Mouse (Mus musculus) megakaryocyte, adult 5-6 weeks (primary cell): ENCODE data around the gene Mettl5. TPM values are rescaled to one million over a fixed set of nuclear protein-coding genes. Genes with fewer than 3 reads are reported as not detected.
A peak's percentile ranks its signal among the peaks of the same experiment; 100 is the strongest.
"Not testable (repeated sequence)": the region's sequence is repeated elsewhere in the genome, so short reads cannot be mapped to it uniquely, and the experiment has no call there.

Source experiments
- ATAC-seq: 2 replicates; pipeline ENCODE4 v1.8.0; 2016; ENCODE audit warnings: mild to moderate bottlenecking, inconsistent platforms; ENCODE audit not compliant: poor library complexity, severe bottlenecking
- total RNA-seq, 2 experiments: library from RNA; stranded (forward) in 1 of 2; stranded (reverse) in 1 of 2; fragments of 153-499, 151-499 nt in 1 of 2; fragments of 221-1000, 200-1000 nt in 1 of 2; gene quantifications; 2 replicates each; pipeline versions ENCODE4 v1.2.3 to v1.2.4; 2015 to 2017

The Mettl5 gene
- total RNA-seq (2015), result 20.9 and 24.8 TPM in 2 replicates
- 20.0 and 22.4 TPM in 2 replicates for total RNA-seq (2017)

DNA sequence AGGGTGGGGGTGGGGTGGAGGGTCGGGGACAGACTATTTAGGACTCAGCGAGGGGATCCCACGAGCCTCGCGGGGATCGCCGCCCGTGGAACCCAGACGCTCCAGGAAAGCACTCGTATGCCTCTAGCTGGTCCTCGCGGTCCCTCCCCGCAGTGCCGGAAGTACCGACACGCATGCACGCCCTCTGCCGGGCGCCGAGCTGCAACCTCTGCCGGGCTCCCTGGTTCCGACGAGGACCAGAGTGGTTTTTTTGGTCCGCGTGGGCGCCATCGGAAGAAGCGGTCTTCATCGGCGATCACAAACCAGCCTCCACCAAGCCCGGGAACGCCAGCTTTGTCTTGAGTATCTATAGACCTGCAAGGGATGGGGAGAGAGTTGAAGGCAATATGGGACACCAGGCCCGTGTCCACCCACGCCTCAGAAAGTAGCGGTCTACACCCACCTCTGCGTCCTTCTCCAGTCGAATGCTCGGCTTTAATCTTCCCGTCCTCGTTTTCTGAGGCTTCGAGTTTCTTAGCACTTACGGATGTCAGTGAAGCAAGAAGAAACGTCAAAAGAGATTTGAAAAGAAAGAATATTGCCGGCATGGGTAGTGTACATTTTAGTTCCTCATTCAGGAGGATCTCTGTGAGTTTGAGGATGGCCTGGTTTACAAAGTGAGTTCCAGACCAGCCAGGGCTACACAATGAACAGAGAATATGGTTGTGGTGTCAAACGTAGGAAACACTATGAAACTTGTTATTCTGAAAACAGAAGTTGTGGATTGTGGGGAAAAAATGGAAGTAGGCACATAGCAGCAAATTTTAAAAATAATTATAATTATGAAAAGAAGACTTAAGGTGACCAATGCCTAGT, at the start of gene Mettl5:
Gene Mettl5, minus strand, starts transcription at position 165 of the 855 bp plus-strand sequence.
- ATAC-seq, result peak; percentile 100

DNA sequence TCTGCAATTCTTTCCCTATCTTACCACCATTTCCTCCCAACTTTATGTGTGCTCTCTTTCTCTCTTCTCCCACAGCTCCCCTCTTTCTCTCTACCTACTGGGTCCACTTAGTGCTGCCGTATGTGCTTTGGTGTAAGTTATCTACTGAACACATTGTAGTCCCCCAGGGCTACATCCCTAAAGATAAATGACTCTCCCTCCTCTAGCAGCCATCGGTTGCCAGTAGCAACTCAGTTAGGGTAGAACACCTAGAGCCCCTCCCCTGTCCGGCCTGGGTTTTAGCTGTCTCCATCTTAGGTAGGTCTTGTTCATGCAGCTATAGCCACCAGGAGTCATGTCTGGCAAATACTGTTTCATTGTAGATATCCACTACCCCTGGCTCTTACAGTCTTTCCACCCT, 39.5 kb upstream of the Mettl5 start:
- no peak for ATAC-seq

- ATAC-seq, result no peak
These were observed 31.9 kb upstream of the Mettl5 start for GRCm38 (mm10) chr2:69917301-69917700.

GRCm38 (mm10) chr2:69912801-69913200, 27.4 kb upstream of the Mettl5 start:
- ATAC-seq, result no peak

DNA sequence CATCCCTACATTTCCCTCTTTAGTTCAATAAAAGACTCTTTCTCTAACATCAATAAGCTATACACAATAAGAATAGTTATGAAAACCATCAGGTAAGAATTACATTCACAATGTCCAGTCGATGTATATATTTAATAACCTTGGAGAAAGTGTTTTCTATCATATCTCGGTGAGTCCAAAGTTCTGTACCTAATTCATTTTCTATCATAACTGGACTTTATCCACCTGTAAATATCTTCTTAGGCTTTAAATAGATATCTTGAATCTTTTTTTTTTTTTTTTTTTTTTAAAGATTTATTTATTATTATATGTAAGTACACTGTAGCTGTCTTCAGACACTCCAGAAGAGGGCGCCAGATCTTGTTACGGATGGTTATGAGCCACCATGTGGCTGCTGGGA, 22.0 kb upstream of the Mettl5 start:
- ATAC-seq, result not testable (repeated sequence)

DNA sequence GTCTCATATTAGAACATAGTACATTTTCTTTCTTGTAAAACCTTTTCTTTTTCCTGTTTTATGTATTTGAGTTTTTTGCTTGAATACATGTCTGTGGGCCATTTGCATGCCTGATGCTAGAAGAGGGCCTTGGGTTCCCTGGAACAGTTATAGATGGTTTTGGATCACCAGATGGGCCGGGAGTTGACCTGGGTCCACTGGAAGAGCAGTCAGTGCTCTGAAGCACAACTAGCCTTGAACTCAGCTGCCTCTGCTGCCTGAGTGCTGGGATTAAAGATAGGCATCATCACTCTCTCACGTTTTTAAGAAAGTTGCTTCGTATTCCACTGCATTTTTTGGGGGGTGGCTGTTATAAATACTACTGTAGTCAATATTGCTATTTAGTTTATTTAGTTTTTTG, 18.1 kb upstream of the Mettl5 start:
- no peak for ATAC-seq

DNA sequence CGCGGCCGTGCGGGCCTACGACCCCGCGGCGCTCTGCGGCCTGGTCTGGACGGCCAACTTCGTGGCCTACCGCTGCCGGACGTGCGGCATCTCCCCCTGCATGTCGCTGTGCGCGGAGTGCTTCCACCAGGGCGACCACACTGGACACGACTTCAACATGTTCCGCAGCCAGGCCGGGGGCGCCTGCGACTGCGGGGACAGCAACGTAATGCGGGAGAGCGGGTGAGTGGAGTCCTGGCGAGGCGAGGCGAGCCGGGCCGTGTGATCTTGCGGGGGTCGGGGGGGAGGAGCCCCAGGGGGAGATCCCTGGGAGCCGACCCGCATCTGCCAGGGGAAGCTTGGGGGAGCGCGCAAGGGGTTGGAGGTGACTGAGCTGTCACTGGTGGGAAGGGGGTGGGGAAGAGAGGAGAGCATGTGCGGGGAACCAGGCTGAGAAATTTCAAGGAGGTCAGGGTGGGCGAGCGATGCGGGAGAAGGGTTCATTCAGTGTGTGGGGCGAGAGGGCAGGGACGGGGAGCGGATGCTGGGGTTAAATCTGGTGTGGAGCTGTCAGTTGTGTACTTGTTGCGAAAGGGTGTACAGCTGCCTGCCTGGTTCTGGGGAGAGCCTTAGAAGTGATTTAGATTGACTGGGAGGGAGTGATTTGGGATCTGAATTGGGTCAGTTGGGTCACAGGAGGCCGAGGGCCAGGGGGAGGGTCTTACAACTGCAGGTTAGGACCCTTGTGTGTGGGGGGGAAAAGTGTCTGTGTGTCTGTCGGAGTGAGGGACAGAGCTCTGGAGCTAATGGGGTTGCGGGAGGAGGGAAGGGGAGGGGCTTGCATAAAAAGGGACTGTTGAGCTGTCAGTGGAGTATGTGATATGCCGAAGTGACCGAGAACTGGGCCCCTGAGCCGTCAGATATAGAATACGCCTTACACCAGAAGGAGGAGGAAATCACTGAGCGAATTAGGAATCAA, 12.5 kb upstream of the Mettl5 start:
- ATAC-seq, result peak; percentile 66

DNA sequence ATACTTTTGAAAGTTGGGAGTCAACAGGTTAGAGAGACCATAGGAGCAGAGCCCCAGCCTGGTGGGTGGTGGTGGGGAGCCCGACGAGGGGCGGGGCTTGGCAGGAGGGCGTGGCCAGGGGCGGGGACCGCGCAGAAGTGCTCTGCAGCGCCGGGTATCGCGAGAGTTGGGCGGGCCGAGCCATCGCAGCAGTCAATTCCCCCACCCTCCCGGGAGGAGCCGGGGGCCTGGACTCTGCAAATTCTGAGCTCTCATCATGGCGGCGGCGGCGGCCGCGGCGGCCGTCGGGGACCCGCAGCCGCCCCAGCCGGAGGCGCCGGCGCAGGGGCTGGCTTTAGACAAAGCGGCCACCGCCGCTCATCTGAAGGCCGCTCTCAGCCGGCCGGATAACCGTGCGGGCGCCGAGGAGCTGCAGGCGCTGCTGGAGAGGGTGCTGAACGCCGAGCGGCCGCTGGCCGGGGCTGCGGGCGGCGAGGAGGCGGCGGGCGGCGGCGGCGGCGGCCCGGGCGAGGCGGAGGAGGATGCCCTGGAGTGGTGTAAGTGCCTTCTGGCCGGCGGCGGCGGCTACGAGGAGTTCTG, 11.7 kb upstream of the Mettl5 start, which contains the start of gene Ubr3:
Gene Ubr3, plus strand, starts transcription at position 208 of the 579 bp plus-strand sequence.
- peak; percentile 95 for ATAC-seq

- no peak for ATAC-seq
These were observed 10.8 kb upstream of the Mettl5 start for GRCm38 (mm10) chr2:69896224-69896581.

DNA sequence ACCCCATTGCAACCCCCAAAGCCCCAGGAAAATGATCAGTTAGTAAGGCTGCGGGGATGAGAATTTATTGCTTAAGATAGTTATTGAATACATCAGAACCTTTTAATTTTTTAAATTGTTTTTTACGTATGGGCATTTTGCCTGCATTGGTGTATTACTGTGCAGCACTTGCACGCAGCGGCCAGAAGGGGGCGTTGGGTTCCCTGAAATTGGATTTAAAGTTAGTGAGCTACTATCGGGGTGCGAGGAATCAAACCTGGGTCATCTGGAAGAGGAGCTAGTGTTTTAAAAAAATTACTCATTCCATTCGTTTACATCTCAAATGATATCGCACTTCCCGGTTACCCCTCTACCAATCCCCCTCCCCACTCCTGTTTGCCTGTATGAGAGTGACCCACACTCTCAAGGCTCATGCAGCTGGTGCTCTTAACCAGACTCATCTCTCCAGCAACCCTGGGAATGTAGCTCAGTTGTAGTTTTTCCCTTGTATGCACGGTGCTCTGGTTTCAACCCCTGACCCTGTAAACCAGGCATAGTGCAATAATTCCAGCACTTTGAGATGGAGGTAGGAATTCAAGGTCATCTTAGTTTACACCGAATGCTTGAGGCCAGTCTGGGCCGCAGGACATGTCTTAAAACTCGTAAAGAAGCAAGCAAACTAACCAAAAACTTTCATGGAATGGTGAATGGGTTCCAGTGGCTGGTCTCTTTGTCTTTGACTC, 10.2 kb upstream of the Mettl5 start:
- no peak for ATAC-seq

- no peak for ATAC-seq
These were observed 8.5 kb upstream of the Mettl5 start for GRCm38 (mm10) chr2:69893891-69894290.

- ATAC-seq, result no peak
These were observed 7.7 kb upstream of the Mettl5 start for GRCm38 (mm10) chr2:69893145-69893544.

GRCm38 (mm10) chr2:69890843-69891242, 5.4 kb upstream of the Mettl5 start:
- peak; percentile 68 for ATAC-seq

- ATAC-seq, result no peak
These were observed 3.5 kb upstream of the Mettl5 start for GRCm38 (mm10) chr2:69888957-69889356.

GRCm38 (mm10) chr2:69885050-69885449, 365 bp downstream of the Mettl5 start:
- no peak for ATAC-seq

DNA sequence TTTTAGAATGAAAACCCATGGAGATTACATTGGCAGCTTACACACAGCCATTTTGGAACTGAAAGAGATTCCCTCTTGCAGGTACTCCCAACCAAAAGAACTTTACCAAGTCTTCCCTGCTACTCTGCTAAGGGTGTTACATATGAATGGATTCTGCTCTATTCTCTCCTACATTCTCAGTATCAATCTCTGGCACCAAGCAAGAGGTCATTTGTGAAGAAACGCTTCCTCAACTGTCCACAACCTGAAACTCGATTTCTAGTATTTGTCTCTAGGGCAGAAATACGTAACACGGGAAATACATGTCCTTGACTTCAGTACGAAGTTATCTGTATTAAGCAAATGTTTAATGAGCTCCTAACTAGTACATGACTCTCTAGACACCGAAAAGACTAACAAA, 834 bp downstream of the Mettl5 start:
- no peak for ATAC-seq

DNA sequence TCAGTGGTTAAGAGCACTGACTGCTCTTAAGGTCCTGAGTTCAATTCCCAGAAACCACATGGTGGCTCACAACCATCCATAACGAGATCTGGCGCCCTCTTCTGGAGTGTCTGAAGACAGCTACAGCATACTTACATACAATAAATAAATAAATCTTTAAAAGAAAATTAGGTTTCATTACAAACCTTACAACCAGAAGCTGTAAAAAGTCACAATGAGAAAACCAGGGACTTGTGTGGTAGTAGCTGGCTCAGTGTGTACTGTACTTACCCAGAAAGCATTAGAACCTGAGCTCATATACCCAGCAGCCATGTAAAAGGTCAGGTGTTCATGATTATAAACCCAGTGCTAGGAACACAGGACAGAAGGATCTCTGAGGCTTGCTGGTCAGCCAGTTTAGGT, 1.4 kb downstream of the Mettl5 start:
- no peak for ATAC-seq

- no peak for ATAC-seq
These were observed 23.2 kb downstream of the Mettl5 start for GRCm38 (mm10) chr2:69862117-69862657.

DNA sequence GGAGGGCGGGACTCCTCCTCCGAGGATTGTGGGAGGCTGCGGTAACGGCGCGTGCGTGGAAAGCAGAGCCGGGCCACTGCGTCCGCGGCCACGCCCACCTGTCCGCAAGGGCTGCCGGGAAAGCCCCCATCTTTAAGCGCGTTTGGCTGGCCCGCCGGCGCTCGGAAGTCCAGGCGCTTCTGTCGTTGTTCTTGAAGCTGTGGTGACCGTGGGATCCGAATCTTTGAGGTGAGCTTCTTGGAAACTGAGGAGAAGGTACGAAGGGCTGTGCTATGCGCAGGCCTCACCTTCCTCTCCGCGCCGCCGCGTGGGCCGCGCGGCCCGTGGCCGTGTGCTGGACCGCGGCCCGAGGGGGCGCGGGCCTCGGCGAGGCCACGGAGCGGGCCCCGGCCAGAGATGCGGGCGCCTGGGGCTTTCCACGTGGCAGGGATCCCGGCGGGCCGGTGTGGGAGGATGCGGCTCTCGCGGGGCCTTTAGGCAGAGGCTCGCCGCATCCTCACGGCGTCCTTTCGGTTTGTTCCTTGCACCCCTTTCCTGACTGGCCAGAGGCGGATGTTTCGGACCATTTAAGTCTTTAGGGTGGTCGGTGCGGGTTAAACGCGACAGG, 23.8 kb downstream of the Mettl5 start, which contains the start of gene Ssb:
Gene Ssb, plus strand, starts transcription at position 78 of the 607 bp plus-strand sequence.
- ATAC-seq, result peak; percentile 96
